Mouse (Mus musculus) Muller cell, postnatal 12 days (primary cell): ENCODE measurements around the gene Smim17.
"Not testable (repeated sequence)": the region's sequence is repeated elsewhere in the genome, so short reads cannot be mapped to it uniquely, and the experiment has no call there.

ENCODE experiments used
- DNase-seq: peaks from one replicate; pipeline ENCODE4 v3.0.0-alpha.2; 2015; ENCODE audit errors: inconsistent ontology term

Smim17 gene

DNA sequence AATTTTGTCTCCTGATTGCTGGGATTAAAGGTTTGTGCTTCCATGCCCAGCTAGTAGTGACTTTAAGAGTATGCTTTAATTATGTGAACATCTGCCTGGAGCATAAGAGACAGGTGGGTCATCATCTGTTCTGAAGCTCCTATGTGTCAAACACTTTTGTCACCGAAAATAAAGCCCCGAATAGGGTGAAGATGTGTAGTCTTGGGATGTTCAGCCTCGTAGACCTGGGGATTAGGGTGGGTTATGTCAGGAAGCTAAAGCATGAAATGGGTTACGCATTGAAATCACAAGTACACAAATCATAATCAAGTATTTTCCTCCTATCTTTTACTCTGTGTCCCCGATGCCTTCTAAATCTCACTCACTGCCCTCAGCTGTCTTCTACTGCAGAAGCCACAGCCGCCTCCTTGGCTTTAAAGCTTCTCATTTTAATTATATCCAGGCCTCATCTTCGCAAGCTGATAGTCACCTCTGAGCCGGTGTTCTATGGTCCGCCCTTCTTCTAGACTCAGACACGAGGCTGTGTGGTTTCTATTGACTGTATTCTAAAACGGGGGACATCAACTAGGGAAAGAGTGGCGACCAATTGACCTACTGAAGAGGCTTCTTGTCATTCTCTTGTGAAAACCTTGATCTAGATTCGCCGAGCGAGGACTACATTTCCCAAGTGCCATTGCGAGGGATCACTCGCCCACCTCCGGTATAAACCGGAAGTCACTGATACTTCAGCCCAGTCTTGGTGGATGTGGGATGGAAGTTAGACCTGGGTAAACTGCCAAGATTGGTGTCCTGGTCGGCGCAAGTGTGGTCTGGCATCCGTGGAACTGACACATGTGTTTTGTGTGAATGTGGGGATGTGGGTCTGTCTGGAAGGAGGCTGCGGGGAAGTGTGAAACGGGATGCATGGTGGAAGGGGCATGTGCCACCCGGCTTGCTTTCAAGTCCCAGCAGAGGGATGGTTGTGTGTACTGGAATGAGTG lies at the start of gene Smim17:
Gene Smim17 (plus strand): TSS at position 720 of the 980 bp plus-strand sequence.
- peak; percentile 39 for DNase-seq

DNA sequence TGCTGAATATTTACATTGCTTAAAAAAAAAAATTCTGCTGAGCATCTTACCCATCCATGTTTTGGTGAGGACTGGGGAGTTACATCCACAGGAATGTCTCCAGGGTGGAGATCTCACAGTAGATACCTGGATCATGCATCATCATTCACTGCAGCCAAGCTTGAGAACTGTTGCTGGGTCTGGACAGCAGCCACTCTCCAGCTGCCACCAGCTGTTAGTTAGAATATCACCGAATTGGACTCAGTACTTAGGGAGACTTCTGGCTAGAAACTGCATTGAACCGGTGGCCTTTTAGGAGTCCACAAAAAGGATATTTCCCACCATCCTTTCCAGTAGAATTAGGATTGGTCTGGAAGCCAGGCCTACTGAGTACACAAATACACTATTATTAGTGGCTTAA lies 40.4 kb upstream of the Smim17 start:
- no peak for DNase-seq

DNA sequence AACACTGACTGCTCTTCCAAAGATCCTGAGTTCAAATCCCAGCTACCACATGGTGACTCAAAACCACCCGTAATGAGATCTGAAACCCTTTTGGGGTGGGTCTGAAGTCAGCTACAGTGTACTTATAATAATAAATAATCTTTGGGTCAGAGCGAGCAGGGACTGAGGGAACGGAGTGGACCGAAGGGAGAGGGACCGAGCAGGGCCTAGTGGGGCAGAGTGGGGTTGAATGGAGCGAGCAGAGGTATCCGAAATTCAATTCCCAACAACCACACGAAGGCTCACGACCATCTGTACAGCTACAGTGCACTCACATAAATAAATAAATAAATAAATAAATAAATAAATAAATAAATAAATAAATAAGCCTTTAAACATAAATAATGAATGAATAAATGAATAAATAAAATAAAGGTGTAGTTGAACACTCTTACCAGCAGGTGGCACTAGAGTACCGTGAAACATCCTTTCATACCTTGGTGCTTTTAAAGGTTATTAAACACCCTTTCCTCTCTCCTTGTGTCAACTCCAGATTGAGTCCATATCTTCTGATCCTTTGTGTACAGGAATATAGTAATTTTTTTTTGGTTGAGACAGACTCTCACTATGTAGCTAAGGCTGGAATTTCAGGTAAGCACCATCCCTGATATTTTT lies 39.5 kb upstream of the Smim17 start:
- peak; percentile 62 for DNase-seq

DNA sequence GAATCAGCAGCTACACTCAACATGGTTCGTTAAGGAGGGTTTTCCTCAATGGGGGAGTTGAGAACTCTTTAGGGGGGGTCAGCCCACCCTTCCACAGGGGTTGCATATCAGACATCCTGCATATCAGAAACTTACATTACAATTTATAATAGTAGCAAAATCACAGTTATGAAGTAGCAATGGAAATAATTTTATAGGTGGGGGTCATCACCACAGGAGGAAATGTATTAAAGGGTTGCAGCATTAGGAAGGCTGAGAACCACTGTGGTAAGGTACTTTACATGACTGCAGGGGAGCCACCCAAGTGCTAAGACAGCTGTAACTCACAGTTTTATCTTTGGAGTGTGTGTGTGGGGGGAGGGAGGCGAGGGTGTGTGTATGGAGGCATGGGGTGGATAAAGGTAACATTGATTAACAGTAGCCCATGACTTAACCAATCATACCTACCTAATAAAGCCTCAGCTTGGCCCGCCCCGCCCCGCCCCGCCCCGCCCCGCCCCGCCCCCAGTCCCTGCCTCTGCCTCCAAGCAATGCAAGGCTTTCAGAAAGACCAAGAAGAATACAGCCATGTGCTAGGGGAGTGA lies 37.9 kb upstream of the Smim17 start:
- no peak for DNase-seq

DNA sequence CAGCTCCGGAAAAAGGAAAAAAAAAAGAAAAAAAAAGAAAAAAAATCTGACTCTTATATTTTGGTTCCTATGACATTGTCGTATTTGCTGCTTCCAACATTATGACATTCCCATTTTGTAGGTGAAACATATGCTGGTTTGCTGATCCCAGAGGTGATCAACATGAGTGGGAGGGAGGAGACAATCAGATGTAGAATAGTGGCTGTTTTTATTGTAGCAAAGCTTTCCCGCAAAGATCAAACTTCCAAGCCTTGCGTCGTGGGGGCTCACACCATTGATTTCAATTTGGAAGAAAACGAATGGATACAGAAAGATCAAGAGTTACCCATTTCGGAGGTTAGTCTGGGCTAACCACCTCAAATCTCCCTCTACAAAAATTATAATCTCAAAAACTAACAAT lies 36.8 kb upstream of the Smim17 start:
- no peak for DNase-seq

DNA sequence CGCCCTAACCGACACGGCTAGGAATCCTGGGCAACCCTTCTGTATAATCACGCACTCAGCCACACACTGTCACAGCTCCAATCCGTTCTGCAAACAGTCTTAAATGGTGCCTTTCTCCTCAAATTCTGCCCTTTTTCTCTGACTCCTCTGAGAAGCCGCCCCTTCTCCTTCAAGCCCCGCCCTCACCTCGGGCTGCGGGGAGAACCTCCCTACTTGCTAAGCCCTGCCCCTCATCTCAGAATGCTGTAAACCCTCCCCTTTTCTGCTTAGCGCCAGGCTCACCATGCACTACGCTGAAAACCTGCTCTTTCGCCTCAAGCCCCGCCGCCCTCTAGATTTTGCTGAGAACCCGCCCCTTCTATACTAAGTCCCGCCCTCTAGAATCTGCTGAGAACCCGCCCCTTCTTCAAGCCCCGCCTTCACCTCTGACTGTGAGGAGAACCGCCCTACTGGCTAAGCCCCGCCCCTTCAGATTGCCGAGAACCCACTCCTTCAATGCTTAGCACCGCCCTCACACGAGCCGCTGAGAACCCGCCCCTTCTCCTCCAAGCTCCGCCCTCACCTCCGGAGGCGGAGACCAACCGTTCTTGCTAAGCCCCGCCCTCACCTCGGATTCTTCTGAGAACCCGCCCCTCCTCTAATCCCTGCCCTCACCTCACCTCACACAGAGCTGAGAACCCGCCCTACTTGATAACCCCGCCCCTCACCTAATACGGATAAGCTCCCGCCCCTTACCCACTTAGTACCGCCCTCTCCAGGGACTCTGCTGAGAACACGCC lies 36.1 kb upstream of the Smim17 start:
- peak; percentile 100 for DNase-seq

DNA sequence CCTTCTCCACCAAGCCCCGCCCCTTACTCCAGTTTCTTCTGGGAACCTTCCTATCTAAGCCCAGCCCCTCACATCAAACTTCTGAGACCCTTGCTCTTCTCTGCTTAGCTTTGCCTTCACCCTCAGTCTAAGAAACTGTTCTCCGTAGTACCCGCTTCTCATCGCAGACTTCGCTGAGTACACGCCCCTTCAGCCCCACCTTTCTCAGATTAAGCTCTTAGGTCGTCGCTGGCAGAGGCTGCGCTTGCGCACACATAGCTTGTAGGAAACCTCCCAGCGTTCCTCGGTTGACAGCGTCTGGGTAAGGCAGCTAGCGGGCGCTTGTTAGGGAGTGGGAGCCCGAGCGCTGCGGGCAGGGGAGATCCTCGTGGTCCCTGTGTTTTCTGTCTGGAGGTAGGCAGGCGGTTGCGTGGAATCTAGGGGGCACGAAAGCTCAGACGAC lies 35.4 kb upstream of the Smim17 start, which contains the start of gene Zfp78:
Gene Zfp78 (plus strand): TSS at position 234 of the 442 bp plus-strand sequence.
- no peak for DNase-seq

DNA sequence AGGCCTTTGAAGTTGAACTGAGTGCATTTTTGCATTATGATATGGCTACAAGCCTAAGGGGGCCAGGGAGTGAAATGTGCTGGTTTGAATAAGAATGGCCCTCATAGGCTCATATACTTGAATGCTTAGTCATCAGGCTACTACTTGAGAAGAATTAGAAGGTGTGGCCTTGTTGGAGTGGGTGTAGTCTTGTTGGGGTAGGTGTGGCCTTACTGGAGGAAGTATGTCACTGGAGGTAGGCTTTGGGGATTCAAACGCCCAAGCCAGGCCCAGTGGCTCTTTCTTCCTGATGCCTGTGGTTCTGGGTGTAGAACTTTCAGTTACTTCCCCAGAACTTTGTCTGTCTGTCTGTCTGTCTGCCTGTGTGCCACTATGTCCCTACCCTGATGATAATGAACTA lies 33.8 kb upstream of the Smim17 start:
- no peak for DNase-seq

DNA sequence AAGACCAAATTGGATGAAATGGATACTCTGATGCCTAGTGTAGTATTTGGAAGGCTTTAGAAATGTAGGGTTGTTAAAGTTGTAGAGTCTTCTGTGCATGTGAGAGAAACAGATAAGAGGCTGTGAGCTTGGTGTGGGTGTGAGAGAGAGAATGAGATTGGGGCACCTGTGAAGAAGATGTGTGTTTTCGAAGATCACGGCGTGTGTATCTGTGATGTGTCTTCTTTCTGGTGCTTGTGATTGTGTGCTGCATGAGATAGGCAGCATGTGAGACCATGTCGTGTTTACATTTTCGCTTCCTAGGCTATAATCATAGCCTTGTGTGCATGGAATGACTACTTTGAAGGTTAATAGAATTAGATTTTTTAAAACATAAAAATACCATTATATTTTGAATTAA lies 31.3 kb upstream of the Smim17 start:
- DNase-seq = no peak

DNA sequence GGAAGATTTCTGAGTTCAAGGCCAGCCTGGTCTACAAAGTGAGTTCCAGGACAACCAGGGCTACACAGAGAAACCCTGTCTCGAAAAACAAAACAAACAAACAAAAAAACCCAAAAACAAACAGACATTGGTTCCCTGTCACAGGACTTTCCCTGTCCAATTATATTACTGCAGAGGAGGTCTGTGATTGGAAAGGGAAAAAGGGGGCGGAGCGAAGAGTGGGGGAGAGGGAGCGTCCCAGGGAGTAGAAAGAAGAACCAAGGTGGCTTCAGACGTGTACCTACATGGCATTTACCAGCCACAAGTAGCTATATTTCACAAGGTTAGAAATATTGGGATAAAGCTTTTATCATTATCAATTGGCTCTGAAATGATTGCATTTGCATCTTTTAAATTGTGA lies 30.4 kb upstream of the Smim17 start:
- DNase-seq = not testable (repeated sequence)

DNA sequence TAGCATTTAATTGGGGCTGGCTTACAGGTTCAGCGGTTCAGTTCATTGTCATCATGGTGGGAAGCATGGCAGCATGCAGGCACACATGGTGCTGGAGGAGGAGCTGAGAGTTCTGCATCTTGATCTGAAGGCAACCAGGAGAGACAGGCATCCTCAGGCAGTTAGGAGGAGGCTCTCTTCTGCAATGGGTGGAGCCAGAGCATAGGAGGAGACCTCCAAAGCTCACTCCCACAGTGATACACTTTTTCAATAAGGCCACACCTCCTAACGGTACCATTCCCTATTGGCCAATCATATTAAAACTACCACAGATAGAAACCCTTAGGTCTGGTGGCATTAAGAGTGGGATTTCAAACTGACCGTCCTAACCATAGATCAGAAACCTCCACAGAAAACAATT lies 29.1 kb upstream of the Smim17 start:
- DNase-seq = no peak

DNA sequence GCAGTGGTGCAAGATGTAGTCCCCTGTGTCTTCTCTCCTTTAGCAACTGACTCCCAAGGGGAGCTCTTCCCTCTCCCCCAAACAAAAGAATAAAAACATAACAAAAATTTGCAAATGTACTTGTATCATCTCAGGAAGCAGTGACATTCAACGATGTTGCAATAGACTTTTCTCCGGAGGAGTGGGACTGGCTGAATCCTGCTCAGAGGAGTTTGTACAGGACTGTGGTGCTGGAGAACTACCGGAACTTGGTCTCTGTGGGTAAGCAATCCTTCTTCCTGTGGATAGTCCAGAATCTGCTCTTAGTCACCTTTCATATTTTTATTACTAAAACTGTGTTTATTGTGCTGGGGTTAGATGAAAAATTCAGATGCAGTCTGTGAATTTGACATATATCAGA lies 25.5 kb upstream of the Smim17 start:
- no peak for DNase-seq

DNA sequence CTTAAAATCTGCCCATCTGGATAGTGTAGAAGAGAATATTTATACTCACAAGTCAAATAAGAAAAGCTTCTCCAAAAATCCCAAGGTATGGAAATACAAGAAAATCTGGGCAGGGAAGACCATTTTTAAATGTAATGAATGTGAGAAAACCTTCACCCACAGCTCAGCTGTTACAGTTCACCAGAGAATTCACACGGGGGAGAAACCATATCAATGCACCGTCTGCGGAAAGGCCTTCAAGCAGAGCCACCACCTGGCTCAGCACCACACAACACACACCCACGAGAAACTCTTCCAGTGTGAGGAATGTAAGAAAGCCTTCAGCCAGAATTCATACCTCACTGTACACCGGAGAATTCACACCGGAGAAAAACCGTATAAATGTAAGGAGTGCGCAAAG lies 20.1 kb upstream of the Smim17 start:
- no peak for DNase-seq

DNA sequence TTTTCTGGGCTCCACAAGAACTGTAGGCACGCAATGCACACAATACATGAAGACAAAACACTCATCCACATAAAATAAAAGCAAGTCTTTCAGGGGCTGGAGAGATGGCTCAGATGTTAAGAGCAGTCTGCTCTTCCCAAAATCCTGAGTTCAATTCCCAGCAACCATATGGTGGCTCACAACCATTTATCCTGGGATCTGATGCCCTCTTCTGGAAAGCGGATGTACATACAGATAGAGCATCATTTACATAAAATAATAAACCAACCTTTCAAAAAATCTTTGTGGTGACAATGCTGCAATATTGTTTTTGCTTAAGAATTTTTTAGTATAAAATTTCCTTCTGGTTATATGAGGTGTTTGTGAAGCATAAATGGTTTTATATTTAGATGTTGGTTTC lies 17.1 kb upstream of the Smim17 start:
- DNase-seq = no peak

DNA sequence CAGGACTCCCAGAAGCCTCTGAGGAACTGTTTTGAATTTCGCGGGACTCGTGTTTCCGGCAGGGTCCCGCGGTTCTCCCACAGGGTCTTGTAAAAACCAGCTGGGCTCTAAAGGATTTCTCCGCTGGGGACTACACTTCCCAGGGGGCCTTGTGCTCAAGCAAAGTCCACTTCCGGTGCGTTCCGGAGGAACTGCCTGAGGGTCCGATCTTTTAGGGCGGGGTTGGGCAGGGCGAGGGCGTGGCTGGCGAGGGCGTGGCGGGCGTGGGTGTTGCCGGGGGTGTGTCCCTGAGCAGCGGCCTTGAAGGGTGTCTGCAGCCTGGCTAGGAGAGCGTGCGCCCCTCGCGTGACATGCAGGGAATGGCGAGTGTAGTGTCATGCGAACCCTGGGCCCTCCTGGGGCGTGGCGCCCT lies 15.5 kb upstream of the Smim17 start, which contains the start of gene Zfp28:
Gene Zfp28 (plus strand): TSS at position 252 of the 412 bp plus-strand sequence.
- DNase-seq = peak; percentile 97

DNA sequence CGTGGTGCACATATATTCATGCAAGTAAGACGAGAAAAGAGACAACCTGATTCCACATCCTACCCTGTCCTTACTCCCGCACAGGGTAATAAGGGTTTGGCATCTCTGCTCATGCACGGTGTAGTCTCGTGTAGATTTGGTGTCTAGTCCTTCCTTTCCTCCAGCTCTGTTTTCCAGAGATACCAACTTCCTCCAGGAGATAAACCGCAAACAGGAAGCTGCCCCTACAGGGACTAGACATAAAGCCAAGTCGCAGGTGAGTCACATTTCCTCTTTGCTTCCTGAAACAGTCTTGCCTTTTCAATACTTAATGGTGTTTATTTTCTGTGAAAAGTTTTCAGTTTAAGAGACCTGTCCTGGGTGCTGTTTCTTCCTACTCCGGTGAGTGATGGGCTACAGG lies 14.5 kb upstream of the Smim17 start:
- no peak for DNase-seq

DNA sequence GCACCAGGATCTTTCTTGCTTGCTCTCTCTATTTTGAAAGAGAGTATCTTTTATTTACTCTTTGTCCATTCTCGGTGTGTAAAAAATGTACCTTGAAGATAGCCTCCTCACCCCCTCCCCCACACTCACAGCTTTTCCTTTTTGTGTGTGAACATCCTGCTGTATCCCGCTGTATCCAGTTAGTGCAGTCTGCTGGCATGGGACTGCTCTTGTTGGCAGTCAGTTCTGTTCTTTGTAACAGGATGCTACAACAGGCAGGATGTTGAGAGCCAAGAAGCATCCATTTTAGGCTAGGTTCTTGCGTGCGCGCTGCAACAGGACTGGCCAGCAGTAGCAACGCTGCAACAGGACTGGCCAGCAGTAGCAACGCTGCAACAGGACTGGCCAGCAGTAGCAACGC lies 11.5 kb upstream of the Smim17 start:
- no peak for DNase-seq

DNA sequence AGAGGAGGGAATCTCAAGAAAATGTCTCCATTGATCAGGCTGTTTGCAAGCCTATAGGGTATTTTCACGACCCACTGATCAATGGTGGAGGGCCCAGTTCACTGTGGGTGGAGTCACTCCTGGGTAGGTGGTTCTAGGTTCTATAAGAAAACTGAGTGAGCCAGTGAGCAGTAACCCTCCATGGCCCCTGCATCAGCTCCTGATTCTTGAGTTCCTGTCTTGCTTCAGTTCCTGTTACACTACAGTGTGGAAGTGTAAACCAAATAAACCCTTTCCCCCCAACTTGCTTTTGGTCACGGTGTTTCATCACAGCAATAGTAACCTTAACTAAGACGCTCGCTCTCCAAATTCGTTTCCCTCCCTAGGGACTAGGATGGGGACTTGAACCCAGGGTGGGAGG lies 9.5 kb upstream of the Smim17 start:
- no peak for DNase-seq

DNA sequence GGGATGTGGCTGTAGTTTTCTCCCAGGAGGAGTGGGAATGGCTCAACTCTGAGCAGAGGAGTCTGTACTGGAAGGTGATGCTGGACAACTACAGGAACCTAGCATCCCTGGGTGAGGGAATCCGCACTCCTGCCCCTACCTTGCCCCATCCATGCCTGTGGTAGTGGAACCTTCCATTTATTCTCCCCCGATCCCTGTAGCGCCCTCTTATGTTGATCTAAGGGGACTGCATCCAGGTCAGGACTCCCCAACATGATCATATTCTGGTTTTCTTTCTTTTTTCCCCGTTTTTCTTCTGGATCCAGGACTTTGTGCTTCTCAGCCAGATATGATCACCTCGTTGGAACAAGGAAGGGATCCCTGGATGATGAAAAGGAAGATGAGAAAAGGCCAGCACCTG lies 9.1 kb upstream of the Smim17 start:
- no peak for DNase-seq

DNA sequence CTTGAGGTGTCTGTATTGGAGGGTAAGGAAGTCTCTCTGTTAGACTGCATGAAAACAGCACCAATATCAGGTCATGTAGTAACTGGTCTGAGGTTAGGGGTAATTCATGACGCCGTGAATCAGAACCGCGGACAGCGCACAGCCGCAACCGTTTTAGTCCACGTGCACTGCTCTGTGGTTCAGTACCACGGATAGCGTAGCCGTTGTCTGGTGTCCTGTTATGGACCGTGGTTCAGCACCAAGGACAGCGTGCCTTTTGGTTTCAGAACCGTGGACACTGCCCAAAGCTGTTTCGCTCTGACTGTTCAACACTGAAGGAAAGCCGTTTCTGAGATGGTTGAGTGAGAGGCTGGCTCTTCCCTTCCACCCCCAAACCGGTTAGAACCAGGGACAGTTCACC lies 11.5 kb downstream of the Smim17 start, which contains the start of gene Gm20715:
Gene Gm20715 (plus strand): TSS at position 235 of the 400 bp plus-strand sequence.
- peak; percentile 82 for DNase-seq

DNA sequence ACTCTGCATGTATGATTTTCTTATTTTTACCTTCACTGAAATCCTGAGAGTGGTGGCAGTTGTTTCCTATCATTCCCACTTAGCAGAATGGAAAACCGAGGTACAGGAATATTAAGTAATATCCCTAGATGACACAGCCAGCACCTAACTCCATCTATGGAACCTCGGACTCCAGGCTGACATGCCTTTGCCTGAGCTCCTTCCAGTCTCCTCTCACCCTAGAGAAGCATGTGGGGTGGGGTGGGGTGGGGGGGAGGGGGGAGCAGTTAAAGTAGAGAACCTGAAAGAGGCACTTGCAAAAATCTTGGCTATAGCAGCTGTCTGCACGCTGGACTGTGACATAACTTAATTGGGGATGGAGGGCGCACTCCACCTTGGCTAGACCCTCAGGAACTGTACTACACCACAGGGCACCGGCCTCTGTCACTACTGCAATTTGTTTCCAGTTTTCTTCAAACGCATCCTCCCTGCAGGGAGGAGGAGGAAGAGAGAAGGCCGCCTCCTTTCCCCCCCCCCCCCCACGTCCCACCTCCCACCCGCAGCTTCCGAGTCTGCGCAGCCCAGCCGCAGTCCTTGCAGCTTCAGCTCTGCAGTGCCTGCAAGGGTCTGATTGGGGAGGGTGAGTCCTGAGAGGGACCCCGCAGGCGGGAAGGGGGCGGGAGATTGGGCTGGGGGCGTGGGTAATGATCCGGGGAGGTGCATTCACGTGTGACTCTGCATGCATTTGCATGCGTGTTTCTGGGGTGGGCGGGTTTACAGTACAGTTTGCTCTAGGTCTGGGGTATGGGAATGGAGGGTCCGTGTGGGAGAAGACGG lies 16.3 kb downstream of the Smim17 start:
- no peak for DNase-seq
